Mouse (Mus musculus) v-Abl transformed pro-B cells (cell line): ENCODE results near the gene Actn2.

ENCODE experiments used
- in situ Hi-C, 2 experiments: fragments of 400-800 bp; cut with MboI; formaldehyde crosslinking; loops; one replicate each; pipeline ENCODE4 v1.15.1; 2025; ENCODE audit not compliant: unreplicated experiment in 2 of 2

Actn2 gene

DNA sequence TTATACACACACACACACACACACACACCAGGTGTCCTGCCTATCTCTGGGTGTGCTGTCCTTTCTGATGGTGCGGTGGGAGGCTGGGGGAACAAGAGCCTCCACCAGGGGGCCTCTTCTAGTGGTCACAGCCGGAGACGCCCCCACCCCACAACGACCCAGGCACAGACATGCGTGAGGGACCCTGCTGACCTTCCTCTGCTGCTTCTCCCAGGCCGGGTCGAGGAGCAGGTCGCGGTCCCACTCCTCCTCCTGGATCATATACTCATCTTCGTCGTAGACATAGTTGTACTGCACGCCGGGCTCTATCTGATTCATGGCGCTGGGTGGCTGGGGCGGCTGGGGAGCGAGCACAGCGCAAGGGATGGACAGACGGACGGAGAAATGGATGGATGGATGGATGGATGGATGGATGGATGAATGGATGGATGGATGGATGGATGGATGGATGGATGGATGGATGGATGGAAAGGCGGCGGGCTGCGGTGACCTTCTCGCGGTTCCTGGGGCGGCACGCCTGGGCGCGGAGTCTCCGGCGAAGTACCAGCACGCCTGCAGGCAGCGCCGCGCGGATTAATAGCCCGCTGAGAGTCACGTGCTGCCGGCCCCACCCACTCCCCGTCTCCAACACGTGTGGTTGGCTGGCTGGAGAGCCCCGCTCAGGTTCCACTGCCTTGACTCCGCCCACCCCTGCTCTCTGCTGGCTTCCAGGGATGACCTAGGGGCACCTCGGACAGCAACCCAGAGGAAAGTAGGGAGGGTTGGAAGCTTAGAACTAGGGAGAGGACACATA lies at the start of gene Actn2:
Gene Actn2, minus strand, starts transcription at position 578 of the 793 bp plus-strand sequence.
- in situ Hi-C loops, result no loop called here

DNA sequence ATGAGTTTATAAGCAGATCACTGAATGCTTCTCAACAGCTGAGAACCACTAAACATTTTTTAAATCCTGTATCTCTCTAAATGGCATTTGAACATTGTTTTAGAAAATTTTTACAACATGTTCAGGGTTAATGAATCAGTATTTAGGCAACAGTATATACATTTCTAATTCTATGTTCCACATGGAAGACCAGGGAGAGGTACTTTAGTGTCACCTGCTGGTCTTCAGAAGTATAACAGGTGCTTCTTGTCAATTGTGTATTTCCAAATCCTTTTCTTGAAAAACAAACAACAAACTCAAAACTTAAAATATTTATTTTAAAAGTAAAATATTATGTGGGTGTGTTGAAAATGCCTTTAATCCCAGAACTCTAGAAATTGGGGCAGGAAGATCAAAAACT lies 45.7 kb upstream of the Actn2 start:
- in situ Hi-C loops, result loop anchor here (5.0 to 10.0 kb wide), 3 partner anchors 174 to 621 kb away; no protein-coding TSS in a partner anchor

DNA sequence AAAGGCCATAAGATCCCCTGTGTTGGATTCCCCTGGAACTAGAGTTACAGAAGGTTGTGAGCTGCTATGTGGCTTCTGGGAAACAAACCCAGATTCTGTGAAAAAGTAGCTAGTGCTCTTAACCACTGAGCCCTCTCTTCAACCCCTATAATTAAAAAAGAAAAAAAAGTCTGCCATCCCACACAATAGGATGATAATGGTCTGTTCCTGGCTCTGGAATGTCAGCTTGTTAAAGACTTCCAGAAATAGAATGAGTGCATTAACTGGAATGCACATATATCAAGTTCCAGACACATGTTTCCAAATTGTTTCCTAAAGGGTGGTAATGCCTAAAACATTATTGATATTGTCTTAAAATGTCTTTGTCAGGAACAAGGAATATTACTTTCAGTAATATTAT lies 44.2 kb upstream of the Actn2 start:
- in situ Hi-C loops, result loop anchor here (5.0 to 10.0 kb wide), 3 partner anchors 172 to 620 kb away; no protein-coding TSS in a partner anchor

DNA sequence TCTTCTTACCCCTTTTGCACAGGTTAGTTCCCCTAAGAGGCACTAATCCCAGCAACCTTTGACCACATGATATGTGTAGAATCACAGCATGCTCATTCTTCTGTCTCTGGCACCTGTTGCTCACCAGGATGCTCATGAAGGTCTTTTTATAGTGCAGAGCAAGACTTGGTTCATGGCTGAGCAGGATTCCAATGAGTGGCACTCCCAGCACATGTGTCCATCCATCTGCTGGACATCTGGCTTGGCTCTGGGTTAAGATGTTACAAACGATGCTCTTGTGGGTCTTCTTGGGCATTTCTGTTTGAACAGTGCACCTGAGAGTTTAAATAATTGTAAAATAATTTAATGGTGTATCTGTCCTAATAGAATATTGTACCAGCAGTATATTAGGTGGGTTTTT lies 36.2 kb upstream of the Actn2 start:
- in situ Hi-C loops, result no loop called here

DNA sequence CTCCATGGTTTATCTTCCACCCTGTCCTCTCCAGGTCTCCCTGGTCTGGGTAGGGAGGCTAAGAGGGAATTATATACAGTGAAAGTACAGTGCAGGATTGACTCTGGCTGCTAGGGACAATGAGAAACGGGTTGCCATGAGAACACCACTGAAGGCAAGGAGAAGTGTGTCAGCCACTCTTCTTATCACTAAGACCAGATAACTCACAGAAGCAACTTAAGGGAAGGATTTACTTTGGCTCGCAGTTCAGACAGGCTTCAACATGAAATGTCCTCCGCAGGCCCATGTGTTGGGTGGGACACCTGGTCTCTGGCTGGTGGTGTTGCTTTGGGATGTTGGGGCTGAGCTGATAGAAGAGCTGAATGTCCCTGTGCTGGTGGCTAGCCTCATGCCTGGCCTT lies 32.2 kb upstream of the Actn2 start:
- in situ Hi-C loops, result no loop called here

DNA sequence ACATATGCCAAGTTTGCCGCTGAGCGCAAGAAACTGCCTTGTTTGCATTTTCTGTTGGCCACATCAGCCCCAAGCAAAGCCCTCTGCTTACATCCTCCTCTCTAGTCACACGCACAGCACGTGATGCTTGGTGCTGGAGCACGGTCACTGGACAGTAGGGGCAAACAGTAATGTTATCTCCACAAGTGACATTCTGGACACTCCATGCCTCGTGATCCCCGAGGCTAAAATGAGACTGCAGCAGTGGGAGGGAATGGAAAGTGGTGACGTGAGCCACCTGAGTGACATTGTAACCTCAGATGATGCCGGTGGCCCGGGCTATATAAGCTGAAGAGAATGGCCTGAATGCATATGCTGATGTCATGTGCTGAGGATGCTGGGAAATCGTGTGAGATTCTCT lies 29.4 kb upstream of the Actn2 start:
- in situ Hi-C loops, result no loop called here

- in situ Hi-C loops, result no loop called here
These were observed 28.6 kb upstream of the Actn2 start for GRCm38 (mm10) chr13:12369041-12369621.

DNA sequence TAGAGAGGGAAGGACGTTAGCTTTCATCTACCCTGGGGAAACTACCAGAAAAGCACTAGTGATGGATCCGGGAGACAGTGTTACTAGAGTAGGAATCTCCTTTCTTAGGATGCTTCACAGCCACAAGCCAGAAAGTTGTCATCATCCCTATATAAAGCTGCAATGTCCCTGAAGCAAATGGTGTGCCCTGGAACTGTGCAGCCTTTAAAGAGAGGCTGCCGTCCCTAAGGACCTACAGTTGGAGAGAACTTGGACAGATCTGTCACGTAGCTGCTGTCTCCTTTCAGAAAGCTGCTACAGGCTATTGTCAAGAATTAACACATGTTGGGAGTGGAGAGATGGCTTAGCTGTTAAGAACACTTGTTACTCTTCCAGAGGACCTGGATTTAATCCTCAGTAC lies 20.9 kb upstream of the Actn2 start:
- in situ Hi-C loops, result no loop called here

DNA sequence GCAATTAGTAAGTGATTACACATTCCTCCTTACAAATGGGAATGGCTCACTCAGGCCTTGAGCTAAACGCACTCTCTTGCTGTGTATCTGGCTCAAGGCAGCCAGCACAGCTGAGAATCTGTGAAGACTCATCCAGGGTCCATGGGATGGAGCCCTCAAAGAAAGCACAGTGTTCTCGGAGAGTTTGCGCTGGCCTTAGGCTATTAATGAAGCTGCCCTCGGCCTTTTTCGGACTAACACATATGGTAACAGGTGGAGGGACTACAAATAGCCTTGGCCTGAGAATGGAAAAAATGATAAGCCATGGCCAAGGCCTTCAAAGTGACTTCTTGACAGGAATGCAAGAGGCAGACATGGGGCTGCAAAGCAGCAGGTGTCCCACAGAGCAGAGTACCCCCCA lies 17.0 kb upstream of the Actn2 start:
- in situ Hi-C loops, result no loop called here

- in situ Hi-C loops, result no loop called here
These were observed 15.6 kb upstream of the Actn2 start for GRCm38 (mm10) chr13:12356184-12356583.

- in situ Hi-C loops, result no loop called here
These were observed 8.8 kb upstream of the Actn2 start for GRCm38 (mm10) chr13:12349197-12349824.

DNA sequence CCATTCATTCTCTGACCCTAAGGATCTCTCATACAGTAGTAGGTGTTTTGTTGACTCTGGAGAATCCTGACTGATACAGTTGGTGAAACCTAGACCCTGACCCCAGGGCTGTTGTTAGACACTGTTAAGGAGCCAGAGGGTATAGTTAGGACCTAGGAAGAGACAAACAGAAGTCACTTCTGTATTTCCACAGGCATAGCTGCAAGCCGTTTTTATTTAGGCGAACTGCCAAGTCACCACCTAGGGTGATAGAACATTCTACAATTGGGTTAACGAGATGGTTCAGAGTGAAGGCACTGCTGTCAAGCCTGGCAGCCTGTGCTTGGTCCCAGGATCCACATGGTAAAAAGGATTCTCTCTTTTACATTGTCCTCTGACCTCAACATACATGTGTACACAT lies 6.3 kb upstream of the Actn2 start:
- in situ Hi-C loops, result no loop called here

DNA sequence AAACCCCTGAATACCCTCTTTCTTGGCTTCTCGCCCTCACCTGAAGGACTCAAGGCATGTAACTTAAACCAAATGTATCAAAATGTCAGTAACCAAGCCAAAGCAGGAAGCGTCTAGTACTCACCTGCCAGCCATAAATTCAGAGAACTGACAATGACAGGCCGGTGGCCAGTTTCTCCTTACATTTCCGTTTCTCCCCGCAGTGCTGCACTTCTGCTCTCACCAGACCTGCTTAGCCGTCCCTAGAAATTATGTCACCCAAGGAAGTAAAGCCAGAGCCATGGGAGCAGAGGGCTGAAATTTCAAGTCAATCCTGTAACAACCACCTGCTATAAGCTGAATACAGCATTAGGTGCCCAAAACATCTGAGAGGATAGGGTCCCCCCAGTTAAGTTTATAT lies 887 bp upstream of the Actn2 start:
- in situ Hi-C loops, result no loop called here

DNA sequence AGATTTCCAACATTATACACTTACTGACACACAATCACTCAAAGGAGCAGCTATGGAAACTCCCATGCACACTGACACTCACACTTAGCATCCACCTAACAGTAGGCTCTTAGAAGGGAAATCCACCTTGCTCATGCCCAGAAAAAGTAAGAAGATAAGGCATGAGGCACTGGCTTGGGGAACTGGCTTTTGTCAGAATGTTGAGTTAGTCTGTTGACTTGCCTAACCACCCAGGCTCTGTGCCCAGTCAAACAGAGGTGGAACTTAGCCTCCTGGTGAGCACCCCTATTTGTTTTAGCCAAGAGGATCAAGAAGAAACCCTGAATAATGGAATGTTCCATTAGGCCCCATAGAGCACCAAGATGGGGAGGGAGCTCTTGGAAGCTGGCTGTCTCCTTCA lies 1.1 kb downstream of the Actn2 start:
- in situ Hi-C loops, result no loop called here

- in situ Hi-C loops, result no loop called here
These were observed 2.8 kb downstream of the Actn2 start for GRCm38 (mm10) chr13:12337752-12338151.

GRCm38 (mm10) chr13:12334016-12334415 lies 6.5 kb downstream of the Actn2 start:
- in situ Hi-C loops, result no loop called here

DNA sequence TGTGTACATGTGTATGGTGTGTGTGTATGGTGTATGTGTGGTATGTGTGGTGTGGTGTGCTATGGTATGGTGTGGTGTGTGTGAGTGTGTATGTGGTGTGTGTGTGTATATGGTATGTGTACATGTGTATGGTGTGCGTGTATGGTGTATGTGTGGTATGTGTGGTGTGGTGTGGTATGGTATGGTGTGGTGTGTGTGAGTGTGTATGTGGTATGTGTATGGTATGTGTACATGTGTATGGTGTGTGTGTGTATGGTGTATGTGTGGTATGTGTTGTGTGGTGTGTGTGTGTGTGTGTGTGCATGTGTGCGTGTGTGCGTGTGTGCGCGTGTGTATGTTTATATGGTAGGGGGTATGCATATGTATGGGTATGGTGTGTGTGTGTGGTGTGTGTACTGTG lies 9.0 kb downstream of the Actn2 start:
- in situ Hi-C loops, result no loop called here

GRCm38 (mm10) chr13:12328392-12328791 lies 12.2 kb downstream of the Actn2 start:
- in situ Hi-C loops, result no loop called here

- in situ Hi-C loops, result no loop called here
These were observed 13.0 kb downstream of the Actn2 start for GRCm38 (mm10) chr13:12327577-12327976.

DNA sequence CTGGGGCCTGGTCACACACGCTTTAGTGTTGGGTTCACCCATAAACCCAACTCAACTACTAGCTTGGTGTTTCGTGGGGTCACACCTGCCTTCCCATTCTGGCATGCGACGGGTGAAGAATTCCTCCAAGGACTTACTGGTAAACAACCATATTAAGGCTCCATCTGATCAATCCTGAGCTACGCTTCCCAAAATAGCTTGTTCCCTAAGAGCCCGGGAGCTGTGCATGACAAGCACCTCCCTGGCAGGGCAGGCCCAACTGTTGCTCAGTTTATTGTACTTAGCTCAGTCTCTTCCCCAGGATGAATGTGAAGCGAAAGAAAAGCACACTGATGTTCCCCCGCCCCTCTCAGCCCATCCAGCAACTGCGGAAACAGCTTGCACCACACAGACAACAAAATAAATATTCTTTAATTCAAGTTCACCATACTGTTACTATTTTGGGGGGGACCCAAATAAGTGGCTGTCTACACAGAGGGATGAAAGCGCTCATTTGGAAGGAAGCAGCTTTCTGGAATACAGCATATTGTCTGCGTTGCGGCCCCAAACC lies 17.4 kb downstream of the Actn2 start:
- in situ Hi-C loops, result no loop called here

- in situ Hi-C loops, result no loop called here
These were observed 20.4 kb downstream of the Actn2 start for GRCm38 (mm10) chr13:12320148-12320547.

- in situ Hi-C loops, result no loop called here
These were observed 22.5 kb downstream of the Actn2 start for GRCm38 (mm10) chr13:12318017-12318416.
